Mouse (Mus musculus) testis, adult 2 months (tissue): ENCODE measurements around the gene Zfp536.

Source experiments
- CTCF ChIP-seq: fragments of 200-500 bp; IDR thresholded peaks from 2 replicates; pipeline ENCODE4 v1.5.1; 2012; ENCODE audit warnings: low read depth, mild to moderate bottlenecking, inconsistent platforms, low read length, moderate library complexity; ENCODE audit not compliant: control insufficient read depth, insufficient read depth, insufficient replicate concordance
- POLR2A ChIP-seq: fragments of 200-500 bp; IDR thresholded peaks from 2 replicates; pipeline ENCODE4 v1.6.1; 2012; ENCODE audit warnings: low read depth, mild to moderate bottlenecking, inconsistent platforms, low read length, moderate library complexity; ENCODE audit not compliant: control insufficient read depth

GRCm38 (mm10) chr7:37735707-37736412 lies 37.6 kb downstream of the Zfp536 start:
- TF ChIP-seq CTCF (no peak), POLR2A (no peak)
